Mouse (Mus musculus): ENCODE data around the gene Bach2. TPM values are rescaled to one million over a fixed set of nuclear protein-coding genes. Genes with fewer than 3 reads are reported as not detected.
A peak's percentile ranks its signal among the peaks of the same experiment; 100 is the strongest.

The Bach2 gene
- polyA plus RNA-seq, 1 experiment: 7.5 TPM

DNA sequence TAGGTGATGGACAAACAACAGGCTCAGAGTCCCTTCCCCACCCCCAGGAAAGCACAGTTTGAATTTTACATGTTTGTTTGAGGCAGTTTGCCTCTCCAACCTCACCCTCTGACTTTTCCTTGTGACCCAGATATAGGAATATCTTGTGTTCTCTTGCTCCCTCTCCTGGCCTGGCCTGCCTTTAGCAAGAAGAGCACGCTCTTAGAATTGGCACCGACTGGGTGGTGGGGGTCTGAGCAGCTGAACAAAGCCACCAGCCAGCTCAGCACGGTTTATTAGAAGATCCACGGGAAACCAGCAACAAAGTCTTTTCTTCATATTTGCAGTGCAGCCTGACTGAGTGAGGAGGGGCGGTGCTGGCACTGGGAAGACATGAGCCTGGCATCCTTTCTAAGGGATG is 299.5 kb downstream of the Bach2 start:
- TF ChIP-seq CTCF (IDR thresholded peaks at IDR 0.05; ENCODE audit: insufficient read depth, low read length) (peak; percentile 62), POLR2A (IDR thresholded peaks at IDR 0.05; ENCODE audit: borderline replicate concordance, extremely low read depth, low read depth, low read length) (no peak)
- peak; percentile 59 for DNase-seq
- Histone ChIP-seq H3K4me1 (ENCODE audit: control insufficient read depth, insufficient read depth, low read length) (0 out of 2 replicates have a peak, but pooled peaks cover 4% of the 10 kb centered on the region), H3K4me3 (replicated peaks; ENCODE audit: extremely low read depth, low read depth, low read length) (no peak overlapping the region)
- WGBS: 29% methylated on average over 5 of the region's 5 CpGs

- Histone ChIP-seq H3K4me1 (ENCODE audit: control insufficient read depth, insufficient read depth, low read length) (0 out of 2 replicates have a peak, but pooled peaks cover 4% of the 10 kb centered on the region), H3K4me3 (replicated peaks; ENCODE audit: extremely low read depth, low read depth, low read length) (no peak overlapping the region)
- no peak for DNase-seq
- TF ChIP-seq CTCF (IDR thresholded peaks at IDR 0.05; ENCODE audit: insufficient read depth, low read length) (no peak), POLR2A (IDR thresholded peaks at IDR 0.05; ENCODE audit: borderline replicate concordance, extremely low read depth, low read depth, low read length) (no peak)
- 74% methylated on average over 4 of the region's 4 CpGs for WGBS
Observed at GRCm38 (mm10) chr4:32538488-32538887, 299.9 kb downstream of the Bach2 start.

- H3K4me1 ChIP-seq (ENCODE audit: control insufficient read depth, insufficient read depth, low read length): 0 out of 2 replicates have a peak, but pooled peaks cover 4% of the 10 kb centered on the region
- no peak overlapping the region for H3K4me3 ChIP-seq (replicated peaks; ENCODE audit: extremely low read depth, low read depth, low read length)
- no peak for DNase-seq
- TF ChIP-seq POLR2A (IDR thresholded peaks at IDR 0.05; ENCODE audit: borderline replicate concordance, extremely low read depth, low read depth, low read length) (no peak), CTCF (IDR thresholded peaks at IDR 0.05; ENCODE audit: insufficient read depth, low read length) (no peak)
- WGBS: 84% methylated on average over 11 of the region's 11 CpGs
Observed at GRCm38 (mm10) chr4:32538987-32539386, 300.4 kb downstream of the Bach2 start.

DNA sequence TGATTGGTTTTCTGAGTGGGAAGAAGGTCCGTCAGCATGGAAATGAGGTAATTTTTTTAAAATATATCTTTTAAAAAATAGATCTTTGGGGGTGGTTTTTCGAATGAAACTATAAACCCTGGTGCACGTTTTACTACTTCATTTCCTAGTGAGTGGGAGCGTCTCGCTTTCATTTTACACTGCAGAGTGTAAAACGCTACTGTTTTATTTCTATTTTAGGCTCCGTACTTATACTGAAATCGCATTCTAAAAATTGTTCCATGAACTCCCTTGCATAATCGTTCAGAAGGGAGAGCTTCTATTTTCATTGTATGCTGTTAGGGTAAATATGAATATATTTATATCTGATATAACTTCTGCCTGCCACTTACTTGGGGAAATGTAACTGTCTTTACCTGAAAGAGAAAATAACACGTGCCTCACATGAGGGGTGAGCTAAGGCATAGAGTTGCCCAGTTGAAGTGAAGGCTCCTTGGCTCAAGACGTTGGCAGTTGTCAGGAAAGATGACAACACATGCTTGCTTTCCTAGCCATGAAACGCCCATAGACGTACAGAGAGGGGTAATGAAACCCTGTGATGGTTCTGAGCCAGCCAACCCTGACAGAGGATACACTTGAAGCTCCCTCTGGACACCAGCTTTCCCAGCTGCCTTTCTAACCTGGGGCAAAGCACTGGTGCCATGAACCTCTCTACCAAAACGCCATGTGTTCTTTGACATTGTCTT is 306.4 kb downstream of the Bach2 start:
- TF ChIP-seq POLR2A (IDR thresholded peaks at IDR 0.05; ENCODE audit: borderline replicate concordance, extremely low read depth, low read depth, low read length) (no peak), CTCF (IDR thresholded peaks at IDR 0.05; ENCODE audit: insufficient read depth, low read length) (no peak)
- Histone ChIP-seq H3K4me1 (ENCODE audit: control insufficient read depth, insufficient read depth, low read length) (no peaks in the 10 kb centered on the region), H3K4me3 (replicated peaks; ENCODE audit: extremely low read depth, low read depth, low read length) (no peak overlapping the region)
- 80% methylated on average over 14 of the region's 14 CpGs for WGBS
- no peak for DNase-seq

- DNase-seq: no peak
- TF ChIP-seq POLR2A (IDR thresholded peaks at IDR 0.05; ENCODE audit: borderline replicate concordance, extremely low read depth, low read depth, low read length): no peak
- no peak for TF ChIP-seq CTCF (IDR thresholded peaks at IDR 0.05; ENCODE audit: insufficient read depth, low read length)
- Histone ChIP-seq H3K4me3 (replicated peaks; ENCODE audit: extremely low read depth, low read depth, low read length) (no peak overlapping the region), H3K4me1 (ENCODE audit: control insufficient read depth, insufficient read depth, low read length) (no peaks in the 10 kb centered on the region)
- WGBS: 77% methylated on average over 4 of the region's 4 CpGs
Observed at GRCm38 (mm10) chr4:32545548-32545947, 306.9 kb downstream of the Bach2 start.

GRCm38 (mm10) chr4:32549150-32549549 is 310.5 kb downstream of the Bach2 start:
- H3K4me3 ChIP-seq (replicated peaks; ENCODE audit: extremely low read depth, low read depth, low read length): no peak overlapping the region
- DNase-seq: no peak
- no peaks in the 10 kb centered on the region for H3K4me1 ChIP-seq (ENCODE audit: control insufficient read depth, insufficient read depth, low read length)
- WGBS: 83% methylated on average over 1 of the region's 1 CpGs
- no peak for TF ChIP-seq POLR2A (IDR thresholded peaks at IDR 0.05; ENCODE audit: borderline replicate concordance, extremely low read depth, low read depth, low read length)
- TF ChIP-seq CTCF (IDR thresholded peaks at IDR 0.05; ENCODE audit: insufficient read depth, low read length): no peak

DNA sequence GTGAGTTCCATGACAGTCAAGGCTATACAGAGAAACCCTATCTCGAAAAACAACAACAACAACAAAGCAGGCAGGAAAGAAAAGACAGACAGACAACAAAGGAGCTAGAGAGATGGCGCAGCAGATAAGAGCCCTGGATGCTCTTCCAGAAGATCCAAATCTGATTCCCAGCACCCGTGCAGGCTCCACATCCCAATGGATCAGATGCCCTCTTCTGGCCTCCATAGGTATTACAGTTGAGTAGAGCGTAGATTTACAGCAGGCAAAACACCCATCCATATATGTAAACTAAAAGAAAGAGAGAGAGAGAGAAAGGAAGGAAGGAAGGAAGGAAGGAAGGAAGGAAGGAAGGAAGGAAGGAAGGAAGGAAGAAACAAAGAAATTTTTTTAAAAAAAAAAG is 312.7 kb downstream of the Bach2 start:
- TF ChIP-seq CTCF (IDR thresholded peaks at IDR 0.05; ENCODE audit: insufficient read depth, low read length): peak; percentile 68
- no peak for TF ChIP-seq POLR2A (IDR thresholded peaks at IDR 0.05; ENCODE audit: borderline replicate concordance, extremely low read depth, low read depth, low read length)
- DNase-seq: no peak
- 60% methylated on average over 4 of the region's 4 CpGs for WGBS

DNA sequence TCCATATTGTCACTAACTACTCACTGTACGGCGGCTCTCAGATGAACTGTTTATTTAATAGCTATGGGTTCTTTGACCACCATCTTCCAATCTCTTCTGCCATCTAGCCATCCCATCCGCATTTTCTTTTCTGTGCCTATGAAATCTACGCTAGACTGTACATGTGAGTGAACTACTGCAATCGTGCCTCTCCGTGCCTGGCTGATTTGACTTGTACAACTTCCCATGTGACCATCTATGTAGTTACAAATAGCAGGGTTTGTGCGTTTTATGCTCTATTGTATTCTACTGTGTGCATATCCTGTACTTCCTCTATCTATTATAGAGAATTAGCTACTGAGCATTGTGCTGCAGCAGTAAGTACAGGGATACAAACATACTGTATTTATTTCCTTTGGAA is 316.9 kb downstream of the Bach2 start:
- Histone ChIP-seq H3K4me1 (ENCODE audit: control insufficient read depth, insufficient read depth, low read length) (peaks cover 3% of the 10 kb centered on the region; the same call in 1 of the 2 replicates), H3K4me3 (replicated peaks; ENCODE audit: extremely low read depth, low read depth, low read length) (no peak overlapping the region)
- WGBS: 61% methylated on average over 7 of the region's 7 CpGs
- no peak for TF ChIP-seq CTCF (IDR thresholded peaks at IDR 0.05; ENCODE audit: insufficient read depth, low read length)
- TF ChIP-seq POLR2A (IDR thresholded peaks at IDR 0.05; ENCODE audit: borderline replicate concordance, extremely low read depth, low read depth, low read length): no peak
- DNase-seq: no peak

More for the DNA sequence above, 312.7 kb downstream of the Bach2 start:
- H3K4me3 ChIP-seq (replicated peaks; ENCODE audit: extremely low read depth, low read depth, low read length): no peak overlapping the region
- peaks cover 3% of the 10 kb centered on the region; the same call in 1 of the 2 replicates for H3K4me1 ChIP-seq (ENCODE audit: control insufficient read depth, insufficient read depth, low read length)

DNA sequence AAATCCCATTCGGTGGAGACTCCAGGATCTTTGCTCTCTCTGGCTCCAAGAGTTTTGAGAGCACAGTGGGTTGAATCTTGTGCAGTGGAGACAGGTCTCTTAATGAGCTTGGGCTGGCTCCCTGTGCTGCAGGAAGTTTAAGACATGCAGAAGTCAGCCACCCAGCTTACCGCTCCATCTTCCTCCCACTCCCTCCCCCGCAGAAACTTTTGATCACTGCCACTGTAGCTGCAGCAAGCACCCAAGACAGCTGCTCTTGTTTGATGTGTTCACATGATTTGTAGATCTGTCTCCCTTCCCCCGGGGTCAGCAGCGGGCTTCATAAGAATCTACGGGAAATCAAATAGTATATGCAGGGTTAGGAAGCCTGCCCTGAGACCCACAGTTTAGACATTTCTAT is 321.6 kb downstream of the Bach2 start:
- whole genome bisulfite sequencing: 25% methylated on average over 6 of the region's 6 CpGs
- peaks cover 7% of the 10 kb centered on the region for H3K4me1 ChIP-seq (ENCODE audit: control insufficient read depth, insufficient read depth, low read length)
- no peak for DNase-seq
- H3K4me3 ChIP-seq (replicated peaks; ENCODE audit: extremely low read depth, low read depth, low read length): no peak overlapping the region
- TF ChIP-seq POLR2A (IDR thresholded peaks at IDR 0.05; ENCODE audit: borderline replicate concordance, extremely low read depth, low read depth, low read length) (no peak), CTCF (IDR thresholded peaks at IDR 0.05; ENCODE audit: insufficient read depth, low read length) (no peak)
